Mouse (Mus musculus): Measurements from ENCODE around the gene Mroh3.

DNA sequence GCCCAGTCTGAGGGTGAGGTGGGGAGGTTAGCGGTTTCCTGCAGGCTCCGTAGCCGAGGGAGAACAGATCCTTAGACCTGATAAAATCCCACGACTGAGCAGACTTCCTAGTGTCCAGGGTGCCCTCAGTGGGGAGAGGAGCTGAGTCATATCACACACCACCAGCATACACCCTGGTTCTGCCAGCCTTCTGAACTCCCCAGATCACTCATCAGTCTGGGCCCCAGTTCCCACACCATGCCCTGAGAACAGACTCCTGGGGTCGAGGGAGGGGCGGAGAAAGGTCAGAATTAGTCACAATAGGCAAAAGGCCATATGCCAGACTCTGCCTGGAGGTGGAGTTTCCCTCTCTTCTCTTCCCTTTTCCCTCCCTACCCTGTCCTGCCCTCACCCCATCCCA is 42.5 kb upstream of the Mroh3 start:
- TF ChIP-seq CTCF (IDR thresholded peaks at IDR 0.05) (no peak), POLR2A (IDR thresholded peaks at IDR 0.05; ENCODE audit: insufficient read depth, low read depth, low read length) (no peak)

All from heart, adult 2 months (tissue).